Mouse (Mus musculus): ENCODE results near the gene Elp5. TPM values are rescaled to one million over a fixed set of nuclear protein-coding genes. Genes with fewer than 3 reads are reported as not detected.

Elp5 gene
- polyA plus RNA-seq, 1 experiment from 2014 or later: 97.8 TPM

- no peaks in the 10 kb centered on the region for H3K9me3 ChIP-seq (replicated peaks)
- H3K4me2 ChIP-seq: no peak overlapping the region
- no peak for ATAC-seq (replicated peaks; ENCODE audit: insufficient number of reproducible peaks, insufficient read depth, low FRiP score, low read depth)
- no peak overlapping the region for H3K9ac ChIP-seq
- WGBS: 85% methylated on average over 8 of the region's 8 CpGs
- H3K4me1 ChIP-seq (replicated peaks): peaks cover 27% of the 10 kb centered on the region
- H3K36me3 ChIP-seq: peaks cover 63% of the 10 kb centered on the region
- no peak overlapping the region for H3K4me3 ChIP-seq
- no peaks in the 10 kb centered on the region for H3K27me3 ChIP-seq
- peak overlapping the region; percentile 96 for H3K27ac ChIP-seq
Observed at GRCm38 (mm10) chr11:69989949-69990348, 7.6 kb upstream of the Elp5 start.

- Histone ChIP-seq H3K4me2 (no peak overlapping the region), H3K4me1 (replicated peaks) (peaks cover 24% of the 10 kb centered on the region), H3K4me3 (no peak overlapping the region), H3K27ac (no peak overlapping the region), H3K9ac (no peak overlapping the region), H3K36me3 (peaks cover 51% of the 10 kb centered on the region), H3K27me3 (no peaks in the 10 kb centered on the region), H3K9me3 (replicated peaks) (no peaks in the 10 kb centered on the region)
- no peak for ATAC-seq (replicated peaks; ENCODE audit: insufficient number of reproducible peaks, insufficient read depth, low FRiP score, low read depth)
- WGBS: 88% methylated on average over 8 of the region's 8 CpGs
Observed at GRCm38 (mm10) chr11:69984431-69984830, 2.1 kb upstream of the Elp5 start.

GRCm38 (mm10) chr11:69983377-69983776, 1.1 kb upstream of the Elp5 start:
- WGBS: 76% methylated on average over 4 of the region's 4 CpGs
- H3K27ac ChIP-seq: peak overlapping the region; percentile 100
- H3K9ac ChIP-seq: peak overlapping the region; percentile 100
- peak overlapping the region; percentile 98 for H3K4me3 ChIP-seq
- H3K36me3 ChIP-seq: peaks cover 47% of the 10 kb centered on the region
- peak overlapping the region; percentile 89 for H3K4me2 ChIP-seq
- H3K27me3 ChIP-seq: no peaks in the 10 kb centered on the region
- no peaks in the 10 kb centered on the region for H3K9me3 ChIP-seq (replicated peaks)
- no peak for ATAC-seq (replicated peaks; ENCODE audit: insufficient number of reproducible peaks, insufficient read depth, low FRiP score, low read depth)
- H3K4me1 ChIP-seq (replicated peaks): peaks cover 31% of the 10 kb centered on the region

- H3K36me3 ChIP-seq: peaks cover 46% of the 10 kb centered on the region
Observed at GRCm38 (mm10) chr11:69982877-69983276, 560 bp upstream of the Elp5 start.

GRCm38 (mm10) chr11:69981141-69981762, 1.1 kb downstream of the Elp5 start, which contains the start of gene Ctdnep1:
Gene Ctdnep1, plus strand, starts transcription at chr11:69981156.
- no peaks in the 10 kb centered on the region for H3K9me3 ChIP-seq (replicated peaks)
- H3K4me3 ChIP-seq: peak within 1 kb of the TSS; percentile 98
- H3K27ac ChIP-seq: peak within 1 kb of the TSS; percentile 100
- WGBS: under 1% methylated on average over 40 of the region's 43 CpGs
- no peak for ATAC-seq (replicated peaks; ENCODE audit: insufficient number of reproducible peaks, insufficient read depth, low FRiP score, low read depth)
- peaks cover 31% of the 10 kb centered on the region for H3K4me1 ChIP-seq (replicated peaks)
- peak within 1 kb of the TSS; percentile 89 for H3K4me2 ChIP-seq
- no peaks in the 10 kb centered on the region for H3K27me3 ChIP-seq
- peak within 1 kb of the TSS; percentile 100 for H3K9ac ChIP-seq
- peaks cover 36% of the 10 kb centered on the region for H3K36me3 ChIP-seq

More at GRCm38 (mm10) chr11:69982877-69983276, 560 bp upstream of the Elp5 start:
- Histone ChIP-seq H3K4me1 (replicated peaks) (peaks cover 31% of the 10 kb centered on the region), H3K9ac (peak overlapping the region; percentile 100), H3K9me3 (replicated peaks) (no peaks in the 10 kb centered on the region), H3K4me2 (peak overlapping the region; percentile 89), H3K27ac (peak overlapping the region; percentile 100), H3K4me3 (peak overlapping the region; percentile 98), H3K27me3 (no peaks in the 10 kb centered on the region)
- 14% methylated on average over 5 of the region's 5 CpGs for WGBS
- ATAC-seq (replicated peaks; ENCODE audit: insufficient number of reproducible peaks, insufficient read depth, low FRiP score, low read depth): no peak

GRCm38 (mm10) chr11:69980196-69981140, 1.8 kb downstream of the Elp5 start:
- Histone ChIP-seq H3K4me3 (peak overlapping the region; percentile 98), H3K4me2 (peak overlapping the region; percentile 89), H3K27ac (peak overlapping the region; percentile 100), H3K27me3 (no peaks in the 10 kb centered on the region), H3K9me3 (replicated peaks) (no peaks in the 10 kb centered on the region), H3K4me1 (replicated peaks) (peaks cover 31% of the 10 kb centered on the region), H3K9ac (peak overlapping the region; percentile 100), H3K36me3 (peaks cover 36% of the 10 kb centered on the region)
- ATAC-seq (replicated peaks; ENCODE audit: insufficient number of reproducible peaks, insufficient read depth, low FRiP score, low read depth): peak; percentile 97
- WGBS: under 1% methylated on average over 59 of the region's 60 CpGs

- H3K4me2 ChIP-seq: peak overlapping the region; percentile 89
- H3K4me3 ChIP-seq: peak overlapping the region; percentile 98
- H3K9ac ChIP-seq: peak overlapping the region; percentile 85
- no peaks in the 10 kb centered on the region for H3K27me3 ChIP-seq
- peak overlapping the region; percentile 100 for H3K27ac ChIP-seq
- 2% methylated on average over 16 of the region's 16 CpGs for WGBS
- peaks cover 31% of the 10 kb centered on the region for H3K4me1 ChIP-seq (replicated peaks)
- peaks cover 36% of the 10 kb centered on the region for H3K36me3 ChIP-seq
- H3K9me3 ChIP-seq (replicated peaks): no peaks in the 10 kb centered on the region
- ATAC-seq (replicated peaks; ENCODE audit: insufficient number of reproducible peaks, insufficient read depth, low FRiP score, low read depth): no peak
Observed at GRCm38 (mm10) chr11:69979827-69980195, 2.5 kb downstream of the Elp5 start.

- Histone ChIP-seq H3K4me1 (replicated peaks) (peaks cover 11% of the 10 kb centered on the region), H3K4me2 (no peak overlapping the region), H3K9ac (no peak overlapping the region), H3K9me3 (replicated peaks) (no peaks in the 10 kb centered on the region), H3K36me3 (peaks cover 56% of the 10 kb centered on the region), H3K4me3 (no peak overlapping the region), H3K27ac (no peak overlapping the region), H3K27me3 (no peaks in the 10 kb centered on the region)
- no peak for ATAC-seq (replicated peaks; ENCODE audit: insufficient number of reproducible peaks, insufficient read depth, low FRiP score, low read depth)
- WGBS: 51% methylated on average over 4 of the region's 4 CpGs
Observed at GRCm38 (mm10) chr11:69976271-69976670, 6.0 kb downstream of the Elp5 start.

- WGBS: 89% methylated on average over 2 of the region's 2 CpGs
Observed at GRCm38 (mm10) chr11:69974907-69975306, 7.4 kb downstream of the Elp5 start.

GRCm38 (mm10) chr11:69970775-69971174, 11.5 kb downstream of the Elp5 start:
- Histone ChIP-seq H3K36me3 (peaks cover 58% of the 10 kb centered on the region), H3K9me3 (replicated peaks) (no peaks in the 10 kb centered on the region), H3K4me3 (no peak overlapping the region), H3K9ac (no peak overlapping the region), H3K4me2 (no peak overlapping the region), H3K27ac (no peak overlapping the region), H3K27me3 (peaks cover 22% of the 10 kb centered on the region), H3K4me1 (replicated peaks) (peaks cover 12% of the 10 kb centered on the region)
- WGBS: 77% methylated on average over 3 of the region's 3 CpGs
- no peak for ATAC-seq (replicated peaks; ENCODE audit: insufficient number of reproducible peaks, insufficient read depth, low FRiP score, low read depth)

More at GRCm38 (mm10) chr11:69974907-69975306, 7.4 kb downstream of the Elp5 start:
- Histone ChIP-seq H3K27ac (no peak overlapping the region), H3K4me1 (replicated peaks) (peaks cover 11% of the 10 kb centered on the region), H3K9me3 (replicated peaks) (no peaks in the 10 kb centered on the region), H3K9ac (no peak overlapping the region), H3K36me3 (peaks cover 60% of the 10 kb centered on the region), H3K4me3 (no peak overlapping the region), H3K27me3 (no peaks in the 10 kb centered on the region), H3K4me2 (no peak overlapping the region)
- ATAC-seq (replicated peaks; ENCODE audit: insufficient number of reproducible peaks, insufficient read depth, low FRiP score, low read depth): no peak

GRCm38 (mm10) chr11:69970222-69970621, 12.1 kb downstream of the Elp5 start:
- 79% methylated on average over 6 of the region's 6 CpGs for WGBS
- Histone ChIP-seq H3K4me1 (replicated peaks) (peaks cover 16% of the 10 kb centered on the region), H3K9ac (no peak overlapping the region), H3K27ac (no peak overlapping the region), H3K4me3 (no peak overlapping the region), H3K27me3 (peaks cover 28% of the 10 kb centered on the region), H3K9me3 (replicated peaks) (no peaks in the 10 kb centered on the region), H3K4me2 (no peak overlapping the region), H3K36me3 (peaks cover 54% of the 10 kb centered on the region)
- ATAC-seq (replicated peaks; ENCODE audit: insufficient number of reproducible peaks, insufficient read depth, low FRiP score, low read depth): no peak
